Mouse (Mus musculus): ENCODE results near the gene Tpd52l2. TPM values are rescaled to one million over a fixed set of nuclear protein-coding genes. Genes with fewer than 3 reads are reported as not detected.

Gene Tpd52l2
- polyA plus RNA-seq, 1 experiment = 108 TPM

GRCm38 (mm10) chr2:181457831-181458230 lies 39.1 kb upstream of the Tpd52l2 start:
- H3K4me2 ChIP-seq (ENCODE audit: low read depth) = peak overlapping the region; percentile 67
- no peaks in the 10 kb centered on the region for H3K36me3 ChIP-seq (ENCODE audit: control insufficient read depth, insufficient read depth)
- H3K79me2 ChIP-seq (ENCODE audit: control insufficient read depth, insufficient read depth) = no peaks in the 10 kb centered on the region
- no peak for TF ChIP-seq CEBPB (IDR thresholded peaks at IDR 0.05; ENCODE audit: insufficient read depth, poor library complexity, severe bottlenecking)
- no peak for TF ChIP-seq MYOG (IDR thresholded peaks at IDR 0.05; ENCODE audit: control insufficient read depth in 1 of 3, insufficient read depth in 1 of 3, insufficient read length in 2 of 3, low read depth in 2 of 3)
- TF ChIP-seq USF1 (IDR thresholded peaks at IDR 0.05; ENCODE audit: low read depth) = no peak
- peaks cover 33% of the 10 kb centered on the region for H3K27me3 ChIP-seq (ENCODE audit: control insufficient read depth, insufficient read depth, insufficient read length)
- H3K4me3 ChIP-seq = no peak overlapping the region
- H3ac ChIP-seq (ENCODE audit: control insufficient read depth, insufficient read length) = no peak overlapping the region

- H3K4me3 ChIP-seq = peak overlapping the region; percentile 28
- H3K27me3 ChIP-seq (ENCODE audit: control insufficient read depth, insufficient read depth, insufficient read length) = peaks cover 33% of the 10 kb centered on the region
- peak overlapping the region; percentile 67 for H3K4me2 ChIP-seq (ENCODE audit: low read depth)
- peak overlapping the region; percentile 53 for H3ac ChIP-seq (ENCODE audit: control insufficient read depth, insufficient read length)
- no peaks in the 10 kb centered on the region for H3K36me3 ChIP-seq (ENCODE audit: control insufficient read depth, insufficient read depth)
- TF ChIP-seq SRF (IDR thresholded peaks at IDR 0.05; ENCODE audit: control insufficient read depth, insufficient read length, low read depth) (no peak), CEBPB (IDR thresholded peaks at IDR 0.05; ENCODE audit: insufficient read depth, poor library complexity, severe bottlenecking) (no peak), POLR2A (IDR thresholded peaks at IDR 0.05; ENCODE audit: insufficient read length, low read depth) (no peak), POLR2AphosphoS2 (IDR thresholded peaks at IDR 0.05; ENCODE audit: insufficient read length, low read depth) (no peak), REST (IDR thresholded peaks at IDR 0.05; ENCODE audit: insufficient read depth, insufficient read length) (no peak), MYOD1 (IDR thresholded peaks at IDR 0.05; ENCODE audit: control insufficient read depth in 1 of 3, insufficient read length in 2 of 3, low read depth in 2 of 3) (no peak), MAX (IDR thresholded peaks at IDR 0.05; ENCODE audit: low read depth) (no peak), MYOG (IDR thresholded peaks at IDR 0.05; ENCODE audit: control insufficient read depth in 1 of 3, insufficient read depth in 1 of 3, insufficient read length in 2 of 3, low read depth in 2 of 3) (no peak), TCF3 (IDR thresholded peaks at IDR 0.05; ENCODE audit: insufficient read length, low read depth) (no peak), E2F4 (IDR thresholded peaks at IDR 0.05; ENCODE audit: insufficient read depth) (no peak), TCF12 (IDR thresholded peaks at IDR 0.05; ENCODE audit: insufficient read depth, poor library complexity, severe bottlenecking) (no peak), USF1 (IDR thresholded peaks at IDR 0.05; ENCODE audit: low read depth) (no peak)
- no peaks in the 10 kb centered on the region for H3K79me2 ChIP-seq (ENCODE audit: control insufficient read depth, insufficient read depth)
These were observed 38.4 kb upstream of the Tpd52l2 start for GRCm38 (mm10) chr2:181458411-181459152.

GRCm38 (mm10) chr2:181459153-181459672 lies 37.7 kb upstream of the Tpd52l2 start, which contains the start of gene Zbtb46:
TSS of gene Zbtb46 (minus strand) at chr2:181459426.
- peak within 1 kb of the TSS; percentile 53 for H3ac ChIP-seq (ENCODE audit: control insufficient read depth, insufficient read length)
- peak within 1 kb of the TSS; percentile 98 for H3K4me2 ChIP-seq (ENCODE audit: low read depth)
- H3K4me3 ChIP-seq = peak within 1 kb of the TSS; percentile 28
- H3K36me3 ChIP-seq (ENCODE audit: control insufficient read depth, insufficient read depth) = no peaks in the 10 kb centered on the region
- H3K27me3 ChIP-seq (ENCODE audit: control insufficient read depth, insufficient read depth, insufficient read length) = peaks cover 33% of the 10 kb centered on the region
- TF ChIP-seq USF1 (IDR thresholded peaks at IDR 0.05; ENCODE audit: low read depth) = no peak
- TF ChIP-seq MAX (IDR thresholded peaks at IDR 0.05; ENCODE audit: low read depth) = no peak
- TF ChIP-seq POLR2AphosphoS2 (IDR thresholded peaks at IDR 0.05; ENCODE audit: insufficient read length, low read depth) = peak; percentile 32
- TF ChIP-seq TCF12 (IDR thresholded peaks at IDR 0.05; ENCODE audit: insufficient read depth, poor library complexity, severe bottlenecking) = no peak
- no peak for TF ChIP-seq CEBPB (IDR thresholded peaks at IDR 0.05; ENCODE audit: insufficient read depth, poor library complexity, severe bottlenecking)
- TF ChIP-seq POLR2A (IDR thresholded peaks at IDR 0.05; ENCODE audit: insufficient read length, low read depth) = peak; percentile 74
- TF ChIP-seq MYOD1 (IDR thresholded peaks at IDR 0.05; ENCODE audit: control insufficient read depth in 1 of 3, insufficient read length in 2 of 3, low read depth in 2 of 3) = no peak
- TF ChIP-seq SRF (IDR thresholded peaks at IDR 0.05; ENCODE audit: control insufficient read depth, insufficient read length, low read depth) = no peak
- TF ChIP-seq MYOG (IDR thresholded peaks at IDR 0.05; ENCODE audit: control insufficient read depth in 1 of 3, insufficient read depth in 1 of 3, insufficient read length in 2 of 3, low read depth in 2 of 3) = peak in 1 of 3 experiments; percentile 37
- no peaks in the 10 kb centered on the region for H3K79me2 ChIP-seq (ENCODE audit: control insufficient read depth, insufficient read depth)

- Histone ChIP-seq H3K79me2 (ENCODE audit: control insufficient read depth, insufficient read depth) (no peaks in the 10 kb centered on the region), H3K4me2 (ENCODE audit: low read depth) (peak overlapping the region; percentile 98), H3K36me3 (ENCODE audit: control insufficient read depth, insufficient read depth) (no peaks in the 10 kb centered on the region), H3K4me3 (peak overlapping the region; percentile 28), H3ac (ENCODE audit: control insufficient read depth, insufficient read length) (peak overlapping the region; percentile 53), H3K27me3 (ENCODE audit: control insufficient read depth, insufficient read depth, insufficient read length) (peaks cover 32% of the 10 kb centered on the region)
- TF ChIP-seq MAX (IDR thresholded peaks at IDR 0.05; ENCODE audit: low read depth) (no peak), MYOG (IDR thresholded peaks at IDR 0.05; ENCODE audit: control insufficient read depth in 1 of 3, insufficient read depth in 1 of 3, insufficient read length in 2 of 3, low read depth in 2 of 3) (peak in 1 of 3 experiments; percentile 6), TCF3 (IDR thresholded peaks at IDR 0.05; ENCODE audit: insufficient read length, low read depth) (no peak), CEBPB (IDR thresholded peaks at IDR 0.05; ENCODE audit: insufficient read depth, poor library complexity, severe bottlenecking) (no peak)
These were observed 37.0 kb upstream of the Tpd52l2 start for GRCm38 (mm10) chr2:181459673-181460621.

Measured in myocyte (in vitro differentiated cells).